Mouse (Mus musculus): ENCODE measurements around the gene Syn3.

The Syn3 gene

GRCm38 (mm10) chr10:86367346-86367745 is 131.3 kb downstream of the Syn3 start:
- DNase-seq, result no peak

- peak; percentile 58 for DNase-seq
Observed at GRCm38 (mm10) chr10:86365632-86366092, 133.0 kb downstream of the Syn3 start.

GRCm38 (mm10) chr10:86363669-86364309 is 134.9 kb downstream of the Syn3 start:
- DNase-seq, result no peak

GRCm38 (mm10) chr10:86359699-86360098 is 139.0 kb downstream of the Syn3 start:
- DNase-seq, result no peak

- no peak for DNase-seq
Observed at GRCm38 (mm10) chr10:86359208-86359607, 139.5 kb downstream of the Syn3 start.

- no peak for DNase-seq
Observed at GRCm38 (mm10) chr10:86358307-86358975, 140.3 kb downstream of the Syn3 start.

GRCm38 (mm10) chr10:86356819-86357563 is 141.7 kb downstream of the Syn3 start:
- peak; percentile 75 for DNase-seq

- DNase-seq, result peak; percentile 78
Observed at GRCm38 (mm10) chr10:86352521-86352920, 146.2 kb downstream of the Syn3 start.

GRCm38 (mm10) chr10:86351287-86351686 is 147.4 kb downstream of the Syn3 start:
- DNase-seq, result peak; percentile 71

- no peak for DNase-seq
Observed at GRCm38 (mm10) chr10:86346235-86346840, 152.4 kb downstream of the Syn3 start.

- no peak for DNase-seq
Observed at GRCm38 (mm10) chr10:86345645-86346044, 153.1 kb downstream of the Syn3 start.

- no peak for DNase-seq
Observed at GRCm38 (mm10) chr10:86344654-86345053, 154.0 kb downstream of the Syn3 start.

- no peak for DNase-seq
Observed at GRCm38 (mm10) chr10:86343931-86344330, 154.8 kb downstream of the Syn3 start.

GRCm38 (mm10) chr10:86343362-86343761 is 155.3 kb downstream of the Syn3 start:
- no peak for DNase-seq

GRCm38 (mm10) chr10:86342713-86343112 is 156.0 kb downstream of the Syn3 start:
- peak; percentile 22 for DNase-seq

- no peak for DNase-seq
Observed at GRCm38 (mm10) chr10:86342151-86342550, 156.5 kb downstream of the Syn3 start.

- DNase-seq, result no peak
Observed at GRCm38 (mm10) chr10:86341589-86341988, 157.1 kb downstream of the Syn3 start.

GRCm38 (mm10) chr10:86340991-86341527 is 157.6 kb downstream of the Syn3 start:
- no peak for DNase-seq

- DNase-seq, result peak; percentile 30
Observed at GRCm38 (mm10) chr10:86340421-86340820, 158.3 kb downstream of the Syn3 start.

GRCm38 (mm10) chr10:86339649-86340379 is 158.9 kb downstream of the Syn3 start:
- peak; percentile 45 for DNase-seq

GRCm38 (mm10) chr10:86339121-86339520 is 159.6 kb downstream of the Syn3 start:
- no peak for DNase-seq

GRCm38 (mm10) chr10:86338121-86338715 is 160.5 kb downstream of the Syn3 start:
- no peak for DNase-seq
